Mouse (Mus musculus) intestine, embryonic 16.5 days (tissue): ENCODE measurements around the gene Slit2. TPM values are rescaled to one million over a fixed set of nuclear protein-coding genes. Genes with fewer than 3 reads are reported as not detected.

ENCODE experiments used
- ATAC-seq: fragments of 200-750 bp; cut with Nextera tagmentation; 2 replicates; pipeline ENCODE4 v1.8.0; 2017; ENCODE audit warnings: moderate TSS enrichment, moderate library complexity
- H3K27ac ChIP-seq: fragments of 300-500 bp; sonication (generic); 2 replicates; pipeline ENCODE4 v1.5.1; 2014; ENCODE audit warnings: mild to moderate bottlenecking, low read length
- H3K27me3 ChIP-seq: fragments of 300-500 bp; sonication (generic); replicated peaks from 2 replicates; pipeline ENCODE4 v1.6.1; 2014; ENCODE audit warnings: low read length, control low read depth, mixed read lengths; ENCODE audit not compliant: control insufficient read depth, insufficient read depth
- H3K36me3 ChIP-seq: fragments of 300-500 bp; sonication (generic); 2 replicates; pipeline ENCODE4 v1.6.1; 2014; ENCODE audit warnings: low read length, control low read depth; ENCODE audit not compliant: control insufficient read depth, insufficient read depth
- H3K4me1 ChIP-seq: fragments of 300-500 bp; sonication (generic); 2 replicates; pipeline ENCODE4 v1.6.1; 2014; ENCODE audit warnings: low read length, control low read depth, mixed read lengths; ENCODE audit not compliant: control insufficient read depth, insufficient read depth
- H3K4me2 ChIP-seq: fragments of 300-500 bp; sonication (generic); 2 replicates; pipeline ENCODE4 v1.6.1; 2014; ENCODE audit warnings: low read depth, low read length, control low read depth
- H3K4me3 ChIP-seq: fragments of 300-500 bp; sonication (generic); 2 replicates; pipeline ENCODE4 v1.5.1; 2014; ENCODE audit warnings: mild to moderate bottlenecking, low read length
- H3K9ac ChIP-seq: fragments of 300-500 bp; sonication (generic); 2 replicates; pipeline ENCODE4 v1.6.1; 2014; ENCODE audit warnings: low read depth, low read length
- H3K9me3 ChIP-seq: fragments of 300-500 bp; sonication (generic); 2 replicates; pipeline ENCODE4 v1.6.1; 2016; ENCODE audit warnings: low read length, control low read depth; ENCODE audit not compliant: control insufficient read depth
- WGBS: fragments of 180-500 bp; shearing (Covaris S2); extraction: QIAGEN DNeasy Blood & Tissue Kit; methylation state at CpG from one replicate; pipeline ENCODE4 v1.1.7; 2014; 5-methylcytosine and 5-hydroxymethylcytosine counted together
- microRNA-seq: library from miRNA; unstranded; fragments of <30 nt; microRNA quantifications from one replicate; pipeline ENCODE4, GENCODE M21; 2016
- polyA plus RNA-seq: library from polyadenylated mRNA; unstranded; fragments of >200 nt; fragmentation: Nextera tagmentation; extraction: Ambion mirVana; gene quantifications from 2 replicates; pipeline ENCODE4 v1.2.1, GENCODE M21; 2015

The Slit2 gene
- polyA plus RNA-seq, 1 experiment from 2014 or later: 11.6 TPM

GRCm38 (mm10) chr5:48333407-48333806 lies 350.5 kb downstream of the Slit2 start:
- no peaks in the 10 kb centered on the region for H3K27me3 ChIP-seq
- H3K27ac ChIP-seq: no peak overlapping the region
- H3K9ac ChIP-seq: no peak overlapping the region
- ATAC-seq: no peak
- WGBS: 77% methylated on average over 3 of the region's 3 CpGs
- H3K4me2 ChIP-seq: no peak overlapping the region
- no peaks in the 10 kb centered on the region for H3K36me3 ChIP-seq
- H3K9me3 ChIP-seq: no peaks in the 10 kb centered on the region
- H3K4me3 ChIP-seq: no peak overlapping the region
- no peaks in the 10 kb centered on the region for H3K4me1 ChIP-seq

- no peak for ATAC-seq
- H3K9ac ChIP-seq: no peak overlapping the region
- no peaks in the 10 kb centered on the region for H3K4me1 ChIP-seq
- H3K4me3 ChIP-seq: no peak overlapping the region
- no peaks in the 10 kb centered on the region for H3K27me3 ChIP-seq
- H3K36me3 ChIP-seq: no peaks in the 10 kb centered on the region
- WGBS: 43% methylated on average over 9 of the region's 9 CpGs
- H3K4me2 ChIP-seq: no peak overlapping the region
- no peaks in the 10 kb centered on the region for H3K9me3 ChIP-seq
- H3K27ac ChIP-seq: no peak overlapping the region
Measured at GRCm38 (mm10) chr5:48333884-48334513, 351.1 kb downstream of the Slit2 start.

GRCm38 (mm10) chr5:48340808-48341433 lies 358.0 kb downstream of the Slit2 start:
- no peaks in the 10 kb centered on the region for H3K9me3 ChIP-seq
- ATAC-seq: no peak
- H3K4me1 ChIP-seq: no peaks in the 10 kb centered on the region
- H3K27me3 ChIP-seq: no peaks in the 10 kb centered on the region
- 39% methylated on average over 7 of the region's 7 CpGs for WGBS
- H3K4me3 ChIP-seq: no peak overlapping the region
- no peak overlapping the region for H3K4me2 ChIP-seq
- no peaks in the 10 kb centered on the region for H3K36me3 ChIP-seq
- H3K9ac ChIP-seq: no peak overlapping the region
- H3K27ac ChIP-seq: no peak overlapping the region

GRCm38 (mm10) chr5:48345095-48345982 lies 362.4 kb downstream of the Slit2 start:
- no peak overlapping the region for H3K4me2 ChIP-seq
- ATAC-seq: peak; percentile 62; the same call in 1 of the 2 replicates

GRCm38 (mm10) chr5:48345983-48346648 lies 363.2 kb downstream of the Slit2 start:
- Histone ChIP-seq H3K9ac (no peak overlapping the region), H3K9me3 (no peaks in the 10 kb centered on the region), H3K27me3 (no peaks in the 10 kb centered on the region), H3K4me3 (no peak overlapping the region), H3K4me1 (no peaks in the 10 kb centered on the region), H3K4me2 (no peak overlapping the region), H3K36me3 (no peaks in the 10 kb centered on the region), H3K27ac (no peak overlapping the region)
- 93% methylated on average over 2 of the region's 2 CpGs for WGBS
- no peak for ATAC-seq

More at GRCm38 (mm10) chr5:48345095-48345982, 362.4 kb downstream of the Slit2 start:
- WGBS: 42% methylated on average over 5 of the region's 5 CpGs
- H3K27me3 ChIP-seq: no peaks in the 10 kb centered on the region
- no peaks in the 10 kb centered on the region for H3K36me3 ChIP-seq
- no peak overlapping the region for H3K9ac ChIP-seq
- H3K9me3 ChIP-seq: no peaks in the 10 kb centered on the region
- no peaks in the 10 kb centered on the region for H3K4me1 ChIP-seq
- H3K27ac ChIP-seq: no peak overlapping the region
- H3K4me3 ChIP-seq: no peak overlapping the region

- no peak overlapping the region for H3K27ac ChIP-seq
- H3K9ac ChIP-seq: no peak overlapping the region
- H3K4me3 ChIP-seq: no peak overlapping the region
- no peaks in the 10 kb centered on the region for H3K27me3 ChIP-seq
- no peak overlapping the region for H3K4me2 ChIP-seq
- no peaks in the 10 kb centered on the region for H3K9me3 ChIP-seq
- WGBS: 76% methylated on average over 1 of the region's 1 CpGs
- no peaks in the 10 kb centered on the region for H3K4me1 ChIP-seq
- ATAC-seq: no peak
- no peaks in the 10 kb centered on the region for H3K36me3 ChIP-seq
Measured at GRCm38 (mm10) chr5:48349309-48349708, 366.4 kb downstream of the Slit2 start.

Small RNA genes within 50 kb of the gene (microRNA-seq; reads per million reads assigned to microRNA genes)
- 20.7 reads per million, percentile 30 among the genes with 10 or more reads in this experiment for gene Mir218-1
